Mouse (Mus musculus): ENCODE results near the gene Manba.

DNA sequence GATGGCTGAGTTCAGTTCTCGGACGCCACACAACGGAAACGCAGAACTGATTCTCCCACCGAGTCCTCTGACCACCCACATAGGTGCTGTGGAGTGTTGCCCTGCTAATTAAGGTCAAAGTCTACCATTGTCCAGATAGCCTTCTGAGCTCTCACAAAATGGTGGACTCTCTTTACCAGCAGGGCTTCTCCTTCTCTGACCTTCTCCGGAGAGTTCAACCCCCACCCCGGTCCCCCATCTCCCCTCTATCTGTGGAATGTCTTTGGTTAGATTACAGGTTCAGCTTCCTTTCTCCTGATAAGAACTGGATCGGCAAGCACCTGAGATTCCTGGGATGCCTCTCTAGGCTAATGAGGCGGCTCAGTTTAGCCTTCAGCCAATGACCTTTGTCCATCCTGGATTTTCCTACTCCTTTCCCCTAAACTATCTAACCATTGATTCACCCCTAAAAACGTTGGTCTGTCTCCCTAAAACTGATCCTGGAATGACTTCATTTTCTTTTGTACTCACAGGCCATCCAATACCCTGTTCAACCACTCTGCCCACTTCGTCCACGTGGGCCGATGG lies 20.6 kb downstream of the Manba start:
- TF ChIP-seq EP300 (IDR thresholded peaks at IDR 0.05; ENCODE audit: low read depth) (no peak), CTCF (IDR thresholded peaks at IDR 0.05; ENCODE audit: low read depth) (no peak)
